Mouse (Mus musculus): ENCODE measurements at regions not wholly inside any gene's neighbourhood (a gene's known extent, or its start where the extent isn't known, plus 50 kb on each side); places are given as distances from the start of the nearest gene placed in this dataset.

GRCm38 (mm10) chr1:156996084-156996880 is 56.9 kb upstream of the Ralgps2 start:
- intact Hi-C loops (cut with DNase I) = loop anchor here (2.0 to 5.0 kb wide), 3 partner anchors 57 to 229 kb away; partner anchors contain the start of gene Ralgps2
- no peak overlapping the region for H3K4me3 ChIP-seq
- TF ChIP-seq CTCF (IDR thresholded peaks at IDR 0.05) = no peak
- no peak for DNase-seq (ENCODE audit: extremely low spot score in 1 of 2, low spot score in 2 of 2)
- no peak overlapping the region for H3K27ac ChIP-seq

GRCm38 (mm10) chr1:156995180-156995951 is 55.9 kb upstream of the Ralgps2 start:
- intact Hi-C loops (cut with DNase I) = loop anchor here (5.0 kb wide), 2 partner anchors 82 to 228 kb away; no protein-coding TSS in a partner anchor
- no peak overlapping the region for H3K27ac ChIP-seq
- no peak for TF ChIP-seq CTCF (IDR thresholded peaks at IDR 0.05)
- no peak for DNase-seq (ENCODE audit: extremely low spot score in 1 of 2, low spot score in 2 of 2)
- no peak overlapping the region for H3K4me3 ChIP-seq

GRCm38 (mm10) chr1:156994644-156995016 is 55.2 kb upstream of the Ralgps2 start:
- no peak for TF ChIP-seq CTCF (IDR thresholded peaks at IDR 0.05)
- H3K4me3 ChIP-seq = no peak overlapping the region
- no peak for DNase-seq (ENCODE audit: extremely low spot score in 1 of 2, low spot score in 2 of 2)
- intact Hi-C loops (cut with DNase I) = loop anchor here (5.0 kb wide), 2 partner anchors 83 to 227 kb away; no protein-coding TSS in a partner anchor
- H3K27ac ChIP-seq = no peak overlapping the region

- intact Hi-C loops (cut with DNase I) = no loop called here
- no peak for TF ChIP-seq CTCF (IDR thresholded peaks at IDR 0.05)
- Histone ChIP-seq H3K27ac (no peak overlapping the region), H3K4me3 (no peak overlapping the region)
- DNase-seq (ENCODE audit: extremely low spot score in 1 of 2, low spot score in 2 of 2) = no peak
Observed at GRCm38 (mm10) chr1:156994005-156994643, 54.7 kb upstream of the Ralgps2 start.

GRCm38 (mm10) chr1:156993105-156993504 is 53.7 kb upstream of the Ralgps2 start:
- H3K27ac ChIP-seq = no peak overlapping the region
- intact Hi-C loops (cut with DNase I) = no loop called here
- TF ChIP-seq CTCF (IDR thresholded peaks at IDR 0.05) = no peak
- no peak overlapping the region for H3K4me3 ChIP-seq
- DNase-seq (ENCODE audit: extremely low spot score in 1 of 2, low spot score in 2 of 2) = no peak

- no peak overlapping the region for H3K27ac ChIP-seq
- no peak overlapping the region for H3K4me3 ChIP-seq
- intact Hi-C loops (cut with DNase I) = no loop called here
- no peak for TF ChIP-seq CTCF (IDR thresholded peaks at IDR 0.05)
- DNase-seq (ENCODE audit: extremely low spot score in 1 of 2, low spot score in 2 of 2) = no peak
Observed at GRCm38 (mm10) chr1:156992536-156992935, 53.1 kb upstream of the Ralgps2 start.

GRCm38 (mm10) chr1:156990567-156991494 is 51.4 kb upstream of the Ralgps2 start:
- DNase-seq (ENCODE audit: extremely low spot score in 1 of 2, low spot score in 2 of 2) = no peak
- Histone ChIP-seq H3K4me3 (no peak overlapping the region), H3K27ac (no peak overlapping the region)
- TF ChIP-seq CTCF (IDR thresholded peaks at IDR 0.05) = no peak
- intact Hi-C loops (cut with DNase I) = no loop called here

- no peak overlapping the region for H3K27ac ChIP-seq
- intact Hi-C loops (cut with DNase I) = no loop called here
- TF ChIP-seq CTCF (IDR thresholded peaks at IDR 0.05) = no peak
- no peak for DNase-seq (ENCODE audit: extremely low spot score in 1 of 2, low spot score in 2 of 2)
- H3K4me3 ChIP-seq = no peak overlapping the region
Observed at GRCm38 (mm10) chr1:156990112-156990511, 50.7 kb upstream of the Ralgps2 start.

- intact Hi-C loops (cut with DNase I) = no loop called here
- TF ChIP-seq CTCF (IDR thresholded peaks at IDR 0.05) = no peak
- Histone ChIP-seq H3K27ac (no peak overlapping the region), H3K4me3 (no peak overlapping the region)
- no peak for DNase-seq (ENCODE audit: extremely low spot score in 1 of 2, low spot score in 2 of 2)
Observed at GRCm38 (mm10) chr1:156989149-156989785, 49.8 kb upstream of the Ralgps2 start.

Measured in left cerebral cortex, adult 2 months (tissue).